Mouse (Mus musculus): ENCODE data around the gene Rimbp2. TPM values are rescaled to one million over a fixed set of nuclear protein-coding genes. Genes with fewer than 3 reads are reported as not detected.
"Not testable (repeated sequence)": the region's sequence is repeated elsewhere in the genome, so short reads cannot be mapped to it uniquely, and the experiment has no call there.

Gene Rimbp2
- polyA plus RNA-seq, 1 experiment from 2014 or later: 2.2 TPM

DNA sequence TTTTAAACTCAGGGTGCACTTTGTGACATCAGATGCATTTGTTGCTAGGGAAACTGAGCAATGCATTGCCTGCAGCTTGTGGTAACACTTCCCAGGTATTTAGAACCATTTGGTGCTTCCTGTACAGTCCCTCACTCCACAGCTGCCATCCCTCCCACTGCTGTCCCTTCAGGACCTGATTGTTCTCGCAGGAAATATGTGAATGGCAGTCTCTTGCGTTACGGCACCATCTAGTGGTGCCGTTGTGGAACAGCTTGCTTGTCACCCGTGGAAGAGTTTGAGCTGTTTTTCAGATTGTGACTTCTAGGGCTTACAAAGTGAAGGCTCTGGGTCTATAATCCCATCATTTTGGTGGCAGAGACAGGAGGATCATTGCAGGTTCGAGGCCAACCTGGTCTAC is 219.3 kb downstream of the Rimbp2 start:
- no peak overlapping the region for H3K4me3 ChIP-seq
- 6% methylated on average over 6 of the region's 6 CpGs for WGBS
- H3K9ac ChIP-seq: no peak overlapping the region
- H3K9me3 ChIP-seq (replicated peaks): no peaks in the 10 kb centered on the region
- no peaks in the 10 kb centered on the region for H3K36me3 ChIP-seq
- H3K27me3 ChIP-seq: peaks cover 11% of the 10 kb centered on the region
- H3K27ac ChIP-seq: no peak overlapping the region
- no peak for ATAC-seq (ENCODE audit: low FRiP score)
- H3K4me2 ChIP-seq (replicated peaks): no peak overlapping the region
- H3K4me1 ChIP-seq: 0 out of 2 replicates have a peak, but pooled peaks cover 3% of the 10 kb centered on the region

DNA sequence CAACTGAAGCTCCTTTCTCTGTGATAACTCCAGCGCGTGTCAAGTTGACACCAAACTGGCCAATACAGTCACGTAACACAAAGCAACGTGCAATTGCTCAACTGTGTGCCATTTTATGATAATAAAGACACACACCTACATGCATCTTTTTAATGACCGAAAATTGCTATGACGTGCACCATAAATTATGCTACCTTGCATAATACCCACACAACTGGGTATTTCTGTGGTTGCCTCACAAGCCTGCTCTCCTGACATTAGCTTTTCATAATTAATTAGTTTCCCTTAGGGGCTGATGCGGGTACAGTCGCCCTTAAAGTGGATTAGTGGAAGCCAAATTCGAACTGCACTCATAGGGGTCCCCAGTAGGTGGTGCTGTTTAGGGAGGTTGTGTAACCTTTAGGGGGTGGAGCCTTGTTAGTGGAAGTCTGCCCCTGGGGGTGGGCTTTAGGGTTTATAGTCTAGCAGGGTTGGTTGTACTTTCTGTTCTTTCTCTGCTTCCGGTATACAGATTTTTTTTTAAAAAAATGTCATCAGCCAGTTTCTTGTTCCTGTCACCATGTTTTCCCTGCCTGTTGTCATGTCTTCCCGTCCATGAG is 220.8 kb downstream of the Rimbp2 start:
- Histone ChIP-seq H3K9ac (no peak overlapping the region), H3K27ac (no peak overlapping the region), H3K4me2 (replicated peaks) (no peak overlapping the region), H3K4me3 (no peak overlapping the region), H3K36me3 (no peaks in the 10 kb centered on the region), H3K4me1 (0 out of 2 replicates have a peak, but pooled peaks cover 3% of the 10 kb centered on the region), H3K27me3 (peaks cover 11% of the 10 kb centered on the region; the same call in 1 of the 2 replicates), H3K9me3 (replicated peaks) (no peaks in the 10 kb centered on the region)
- 73% methylated on average over 11 of the region's 11 CpGs for WGBS
- ATAC-seq (ENCODE audit: low FRiP score): no peak

DNA sequence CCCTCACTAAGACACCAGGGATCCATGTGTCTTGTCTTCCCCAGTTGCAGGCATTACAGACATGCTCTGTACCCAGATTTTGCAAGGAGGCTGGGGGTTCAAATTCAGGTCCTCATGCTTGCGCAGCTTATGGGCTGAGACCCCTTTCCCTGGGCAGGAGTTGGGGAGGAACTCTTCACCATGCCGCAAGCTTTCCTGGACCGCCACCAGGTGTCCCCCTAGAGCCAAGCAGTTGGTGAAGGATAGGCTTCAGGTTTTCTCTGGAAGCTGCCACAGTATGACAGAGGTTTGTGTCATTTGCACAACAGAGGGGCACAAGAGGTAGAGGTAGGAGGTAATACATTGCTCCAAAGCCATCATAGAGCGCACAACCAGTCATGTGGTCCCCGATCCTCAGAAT is 222.7 kb downstream of the Rimbp2 start:
- no peak overlapping the region for H3K4me2 ChIP-seq (replicated peaks)
- no peak for ATAC-seq (ENCODE audit: low FRiP score)
- H3K36me3 ChIP-seq: no peaks in the 10 kb centered on the region
- no peak overlapping the region for H3K9ac ChIP-seq
- 42% methylated on average over 5 of the region's 5 CpGs for WGBS
- no peak overlapping the region for H3K27ac ChIP-seq
- 0 out of 2 replicates have a peak, but pooled peaks cover 3% of the 10 kb centered on the region for H3K4me1 ChIP-seq
- no peak overlapping the region for H3K4me3 ChIP-seq
- H3K9me3 ChIP-seq (replicated peaks): no peaks in the 10 kb centered on the region
- 0 out of 2 replicates have a peak, but pooled peaks cover 8% of the 10 kb centered on the region for H3K27me3 ChIP-seq

DNA sequence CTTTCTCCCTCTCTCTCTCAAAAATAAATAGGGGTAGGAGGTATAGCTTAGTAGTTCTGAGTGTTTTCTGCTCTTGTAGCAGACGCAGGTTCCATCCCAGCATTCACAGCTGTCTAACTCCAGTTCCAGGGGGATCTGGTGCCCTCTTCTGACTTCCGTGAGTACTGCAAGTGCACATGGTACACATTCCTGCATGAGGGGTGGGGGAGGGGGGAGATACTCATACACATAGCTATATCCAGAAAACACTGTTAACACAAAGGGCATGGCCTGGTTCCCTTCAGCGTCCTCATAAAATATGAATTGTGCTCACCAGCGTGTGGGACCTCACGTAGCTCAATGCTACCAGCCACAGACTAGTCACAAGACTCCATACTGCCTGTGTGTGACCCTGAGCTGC is 223.9 kb downstream of the Rimbp2 start:
- no peaks in the 10 kb centered on the region for H3K36me3 ChIP-seq
- WGBS: 83% methylated on average over 5 of the region's 5 CpGs
- no peak for ATAC-seq (ENCODE audit: low FRiP score)

DNA sequence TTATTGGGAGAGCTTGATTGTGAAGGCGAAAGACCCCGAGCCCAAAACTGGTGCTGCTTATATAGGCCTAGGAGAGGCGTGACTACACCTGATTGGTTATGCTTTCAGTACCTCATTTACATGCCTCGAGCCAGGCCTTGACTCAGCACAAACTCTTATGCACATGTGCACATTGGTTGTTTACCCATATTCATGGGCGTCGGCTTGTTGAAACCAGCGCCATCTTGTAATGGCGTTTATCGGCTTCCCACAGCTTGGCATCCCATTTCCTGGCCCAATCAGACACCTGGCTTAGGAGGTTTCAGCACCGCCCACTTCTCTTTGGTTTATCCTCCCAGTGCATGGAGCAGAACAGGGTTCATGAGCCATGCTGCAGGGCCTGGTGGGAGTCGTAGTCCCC is 232.8 kb downstream of the Rimbp2 start:
- H3K36me3 ChIP-seq; H3K27me3 ChIP-seq; H3K4me1 ChIP-seq; ATAC-seq (ENCODE audit: low FRiP score); H3K9ac ChIP-seq; H3K9me3 ChIP-seq (replicated peaks); H3K4me3 ChIP-seq; H3K4me2 ChIP-seq (replicated peaks); H3K27ac ChIP-seq: not testable (repeated sequence)
- 89% methylated on average over 11 of the region's 11 CpGs for WGBS

More for the DNA sequence above, 223.9 kb downstream of the Rimbp2 start:
- Histone ChIP-seq H3K27ac (no peak overlapping the region), H3K27me3 (0 out of 2 replicates have a peak, but pooled peaks cover 4% of the 10 kb centered on the region), H3K4me1 (0 out of 2 replicates have a peak, but pooled peaks cover 3% of the 10 kb centered on the region), H3K4me3 (no peak overlapping the region), H3K9ac (no peak overlapping the region), H3K9me3 (replicated peaks) (no peaks in the 10 kb centered on the region), H3K4me2 (replicated peaks) (no peak overlapping the region)

DNA sequence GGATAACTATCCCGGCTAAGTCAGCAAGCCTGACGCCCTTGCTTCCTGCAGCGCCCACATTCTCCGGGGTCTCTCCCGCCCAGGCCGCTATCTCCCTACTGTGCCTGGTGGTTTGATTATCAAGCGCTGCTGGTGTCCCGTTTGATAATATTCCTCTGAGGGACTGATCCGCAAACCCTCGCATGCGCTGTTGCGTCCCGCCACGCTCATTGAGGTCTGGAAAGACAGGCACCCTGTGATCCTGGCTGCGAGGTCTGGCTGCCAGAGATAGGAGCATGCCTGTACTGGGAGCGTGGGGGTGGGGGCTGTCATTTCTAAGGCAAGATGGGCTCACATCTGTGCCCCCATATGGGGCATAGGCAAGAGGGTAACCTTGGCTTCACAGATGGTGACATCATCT is 238.1 kb downstream of the Rimbp2 start:
- Histone ChIP-seq H3K4me2 (replicated peaks) (no peak overlapping the region), H3K27ac (no peak overlapping the region), H3K36me3 (no peaks in the 10 kb centered on the region), H3K4me3 (no peak overlapping the region), H3K9me3 (replicated peaks) (no peaks in the 10 kb centered on the region; the same call in 1 of the 2 replicates), H3K4me1 (no peaks in the 10 kb centered on the region), H3K9ac (no peak overlapping the region), H3K27me3 (no peaks in the 10 kb centered on the region)
- no peak for ATAC-seq (ENCODE audit: low FRiP score)
- 72% methylated on average over 16 of the region's 16 CpGs for WGBS

DNA sequence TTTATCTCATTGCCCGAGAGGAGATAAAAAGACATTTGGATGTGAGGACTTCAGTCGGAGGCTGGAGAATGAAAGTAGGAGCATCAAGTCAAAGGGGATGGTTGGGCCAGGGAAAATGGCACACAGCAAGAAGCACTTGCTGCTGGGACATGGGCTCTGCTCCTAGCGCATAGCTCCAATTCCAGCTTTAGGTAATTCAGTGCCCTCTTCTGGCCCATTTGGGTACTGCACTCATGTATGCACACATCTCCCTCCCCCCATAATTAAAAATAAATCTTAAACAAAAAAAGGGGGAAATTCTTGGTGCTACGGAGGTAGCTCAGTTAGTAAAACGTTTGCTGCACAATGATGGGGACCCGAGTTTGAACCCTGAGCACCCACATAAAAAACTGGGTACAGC is 241.4 kb downstream of the Rimbp2 start:
- Histone ChIP-seq H3K9ac (no peak overlapping the region), H3K27ac (no peak overlapping the region), H3K4me3 (no peak overlapping the region), H3K9me3 (replicated peaks) (no peaks in the 10 kb centered on the region), H3K27me3 (no peaks in the 10 kb centered on the region), H3K4me1 (no peaks in the 10 kb centered on the region), H3K36me3 (no peaks in the 10 kb centered on the region), H3K4me2 (replicated peaks) (no peak overlapping the region)
- no peak for ATAC-seq (ENCODE audit: low FRiP score)
- 86% methylated on average over 6 of the region's 6 CpGs for WGBS

DNA sequence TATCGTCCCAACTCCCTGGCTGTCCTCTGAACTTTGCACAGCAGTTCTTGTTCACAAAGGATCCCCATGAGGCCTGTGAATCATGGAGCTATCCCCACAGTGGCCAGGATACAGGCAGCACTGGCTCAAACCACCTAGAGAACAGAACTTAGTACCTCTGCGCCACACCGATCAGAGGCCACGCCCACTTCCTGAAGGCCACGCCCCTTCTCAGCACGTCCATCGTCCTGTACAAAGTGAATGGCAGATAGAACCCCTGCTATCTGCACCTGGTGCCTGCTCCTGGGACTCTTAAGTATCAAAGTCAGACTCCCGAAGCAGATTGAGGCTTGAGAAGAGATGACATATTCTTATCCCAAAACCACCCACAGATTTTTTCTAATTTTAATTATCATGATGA is 242.7 kb downstream of the Rimbp2 start:
- no peak overlapping the region for H3K4me3 ChIP-seq
- WGBS: 22% methylated on average over 8 of the region's 8 CpGs
- H3K36me3 ChIP-seq: no peaks in the 10 kb centered on the region
- H3K27ac ChIP-seq: no peak overlapping the region
- H3K27me3 ChIP-seq: no peaks in the 10 kb centered on the region
- no peaks in the 10 kb centered on the region for H3K4me1 ChIP-seq
- H3K9me3 ChIP-seq (replicated peaks): peaks cover 7% of the 10 kb centered on the region; the same call in 1 of the 2 replicates
- H3K4me2 ChIP-seq (replicated peaks): no peak overlapping the region
- no peak for ATAC-seq (ENCODE audit: low FRiP score)
- H3K9ac ChIP-seq: no peak overlapping the region

DNA sequence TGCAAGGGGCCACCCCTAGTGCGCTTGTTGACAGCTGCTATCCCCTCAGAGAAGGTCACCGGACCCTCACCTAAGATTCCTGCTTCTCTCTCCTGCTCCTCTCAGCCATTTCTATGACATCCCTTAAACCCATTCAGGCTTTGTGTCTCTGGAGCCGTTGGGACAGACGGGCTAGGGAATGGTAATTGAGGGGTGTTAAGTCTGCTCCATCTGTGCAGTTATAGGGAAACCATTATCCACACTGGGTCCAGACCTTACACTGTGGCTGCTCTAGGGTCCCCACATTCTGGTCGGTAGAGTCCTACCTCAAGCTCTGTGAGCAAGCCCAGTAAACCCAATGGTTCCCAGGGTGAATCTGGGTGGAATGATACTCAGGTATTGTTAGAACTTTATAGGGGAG is 244.4 kb downstream of the Rimbp2 start:
- Histone ChIP-seq H3K27ac (no peak overlapping the region), H3K9ac (no peak overlapping the region), H3K4me3 (no peak overlapping the region), H3K36me3 (no peaks in the 10 kb centered on the region), H3K4me1 (peaks cover 4% of the 10 kb centered on the region), H3K27me3 (no peaks in the 10 kb centered on the region), H3K4me2 (replicated peaks) (no peak overlapping the region), H3K9me3 (replicated peaks) (peaks cover 7% of the 10 kb centered on the region; the same call in 1 of the 2 replicates)
- ATAC-seq (ENCODE audit: low FRiP score): no peak
- WGBS: 65% methylated on average over 5 of the region's 5 CpGs

Other genes starting within 250 kb of the Rimbp2 start
- gene Stx2, start 55.1 kb upstream of the Rimbp2 start, polyA plus RNA-seq (2016; fragmentation: Nextera tagmentation; extraction: Ambion mirVana): 30.8 and 32.7 TPM in 2 replicates
- gene Ran, start 66.6 kb upstream of the Rimbp2 start, polyA plus RNA-seq (2016; fragmentation: Nextera tagmentation; extraction: Ambion mirVana): 542 and 547 TPM in 2 replicates
- 0.09 TPM in 2 replicates for gene Adgrd1, start 143.3 kb upstream of the Rimbp2 start, polyA plus RNA-seq (2016; fragmentation: Nextera tagmentation; extraction: Ambion mirVana)

Data from hindbrain, embryonic 12.5 days (tissue).